Mouse (Mus musculus) cortical plate, adult 2 months (tissue): ENCODE data around the gene Snrnp35. TPM values are rescaled to one million over a fixed set of nuclear protein-coding genes. Genes with fewer than 3 reads are reported as not detected.

ENCODE experiments used
- H3K27ac ChIP-seq: fragments of 200-500 bp; 2 replicates; pipeline ENCODE4 v1.5.1; 2012; ENCODE audit warnings: low read length, control low read depth, inconsistent platforms; ENCODE audit not compliant: insufficient read depth
- H3K4me1 ChIP-seq: fragments of 200-500 bp; 2 replicates; pipeline ENCODE4 v1.6.1; 2011; ENCODE audit warnings: low read length; ENCODE audit not compliant: control insufficient read depth, insufficient read depth
- H3K4me3 ChIP-seq: fragments of 200-500 bp; 2 replicates; pipeline ENCODE4 v1.5.1; 2011; ENCODE audit warnings: mild to moderate bottlenecking, low read length, control low read depth; ENCODE audit not compliant: insufficient read depth
- CTCF ChIP-seq: fragments of 200-500 bp; IDR thresholded peaks from 2 replicates; pipeline ENCODE4 v1.5.1; 2011; ENCODE audit warnings: mild to moderate bottlenecking, control low read depth, low read length; ENCODE audit not compliant: insufficient read depth; ENCODE audit errors: extremely low read depth
- POLR2A ChIP-seq: fragments of 200-500 bp; IDR thresholded peaks from 2 replicates; pipeline ENCODE4 v1.6.1; 2011; ENCODE audit warnings: mild to moderate bottlenecking, low read length, control low read depth; ENCODE audit not compliant: insufficient read depth; ENCODE audit errors: extremely low read depth
- polyA plus RNA-seq: library from polyadenylated mRNA; depleted of rRNA; stranded (reverse); fragments of >200 nt; gene quantifications from 2 replicates; pipeline ENCODE4 v1.2.3, GENCODE M21; 2012

The Snrnp35 gene
- polyA plus RNA-seq, 1 experiment: 11.5 TPM

GRCm38 (mm10) chr5:124482436-124482965 is 433 bp upstream of the Snrnp35 start:
- TF ChIP-seq CTCF (no peak), POLR2A (no peak)
- peak overlapping the region; percentile 67 for H3K4me3 ChIP-seq
- H3K4me1 ChIP-seq: 0 out of 2 replicates have a peak, but pooled peaks cover 2% of the 10 kb centered on the region
- H3K27ac ChIP-seq: peak overlapping the region; percentile 77; the same call in 1 of the 2 replicates

GRCm38 (mm10) chr5:124483655-124484396 is 892 bp downstream of the Snrnp35 start:
- H3K27ac ChIP-seq: peak overlapping the region; percentile 77
- H3K4me1 ChIP-seq: no peaks in the 10 kb centered on the region
- TF ChIP-seq CTCF (no peak), POLR2A (no peak)
- peak overlapping the region; percentile 67 for H3K4me3 ChIP-seq

- H3K4me3 ChIP-seq: no peak overlapping the region
- no peaks in the 10 kb centered on the region for H3K4me1 ChIP-seq
- TF ChIP-seq CTCF: no peak
- no peak overlapping the region for H3K27ac ChIP-seq
Measured at GRCm38 (mm10) chr5:124485654-124486053, 2.7 kb downstream of the Snrnp35 start.

DNA sequence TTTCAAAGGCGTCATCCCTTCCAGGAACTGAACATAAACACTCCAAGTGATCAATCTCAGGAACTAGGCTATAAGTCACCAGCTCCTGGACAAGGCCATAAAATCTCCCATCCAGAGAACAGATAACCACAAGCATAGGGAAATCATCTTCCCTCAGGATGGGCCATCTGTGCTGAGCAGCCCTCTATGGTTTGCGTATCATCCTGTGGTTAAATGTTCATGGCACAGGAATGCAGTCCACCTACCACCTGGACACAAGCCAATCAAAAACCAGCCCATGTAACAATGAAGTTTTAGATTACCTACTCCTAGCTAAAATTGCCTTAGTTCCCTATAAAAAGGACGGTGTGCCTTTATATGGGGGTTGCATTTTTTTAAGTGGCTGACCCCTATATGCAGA is 6.0 kb downstream of the Snrnp35 start:
- Histone ChIP-seq H3K4me3 (no peak overlapping the region), H3K4me1 (no peaks in the 10 kb centered on the region), H3K27ac (no peak overlapping the region)
- TF ChIP-seq CTCF (no peak), POLR2A (no peak)

GRCm38 (mm10) chr5:124491732-124492131 is 8.8 kb downstream of the Snrnp35 start:
- no peak for TF ChIP-seq POLR2A
- TF ChIP-seq CTCF: no peak
- H3K4me1 ChIP-seq: peaks cover 5% of the 10 kb centered on the region
- H3K4me3 ChIP-seq: no peak overlapping the region
- H3K27ac ChIP-seq: no peak overlapping the region

GRCm38 (mm10) chr5:124492618-124493017 is 9.7 kb downstream of the Snrnp35 start:
- TF ChIP-seq POLR2A (no peak), CTCF (no peak)
- no peak overlapping the region for H3K4me3 ChIP-seq
- H3K27ac ChIP-seq: no peak overlapping the region
- peaks cover 5% of the 10 kb centered on the region for H3K4me1 ChIP-seq

DNA sequence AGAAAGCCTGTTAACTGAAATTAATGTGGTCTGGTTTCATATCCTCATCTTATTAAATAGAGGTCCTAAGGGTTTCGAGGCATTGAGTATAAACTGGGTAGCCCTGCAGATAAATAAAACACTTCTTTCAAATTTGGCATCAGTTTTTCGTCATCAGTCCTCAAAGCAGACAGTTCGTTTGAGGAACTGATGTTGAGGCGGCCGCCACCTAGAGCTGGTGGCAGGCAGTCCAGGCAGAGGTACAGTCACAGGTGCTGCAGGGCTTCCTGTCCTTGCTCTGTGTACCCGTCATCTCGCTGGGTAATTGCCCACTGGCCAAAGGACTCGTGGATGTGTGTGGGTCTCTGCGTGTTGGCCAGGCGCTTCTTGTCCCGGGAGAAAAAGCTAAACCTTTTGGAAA is 10.5 kb downstream of the Snrnp35 start:
- Histone ChIP-seq H3K4me1 (peaks cover 5% of the 10 kb centered on the region), H3K4me3 (no peak overlapping the region)
- TF ChIP-seq CTCF (no peak), POLR2A (no peak)

GRCm38 (mm10) chr5:124495547-124495946 is 12.6 kb downstream of the Snrnp35 start:
- no peak overlapping the region for H3K4me3 ChIP-seq
- TF ChIP-seq CTCF (no peak), POLR2A (no peak)
- no peak overlapping the region for H3K27ac ChIP-seq
- peaks cover 5% of the 10 kb centered on the region for H3K4me1 ChIP-seq

More for the DNA sequence above, 10.5 kb downstream of the Snrnp35 start:
- no peak overlapping the region for H3K27ac ChIP-seq

DNA sequence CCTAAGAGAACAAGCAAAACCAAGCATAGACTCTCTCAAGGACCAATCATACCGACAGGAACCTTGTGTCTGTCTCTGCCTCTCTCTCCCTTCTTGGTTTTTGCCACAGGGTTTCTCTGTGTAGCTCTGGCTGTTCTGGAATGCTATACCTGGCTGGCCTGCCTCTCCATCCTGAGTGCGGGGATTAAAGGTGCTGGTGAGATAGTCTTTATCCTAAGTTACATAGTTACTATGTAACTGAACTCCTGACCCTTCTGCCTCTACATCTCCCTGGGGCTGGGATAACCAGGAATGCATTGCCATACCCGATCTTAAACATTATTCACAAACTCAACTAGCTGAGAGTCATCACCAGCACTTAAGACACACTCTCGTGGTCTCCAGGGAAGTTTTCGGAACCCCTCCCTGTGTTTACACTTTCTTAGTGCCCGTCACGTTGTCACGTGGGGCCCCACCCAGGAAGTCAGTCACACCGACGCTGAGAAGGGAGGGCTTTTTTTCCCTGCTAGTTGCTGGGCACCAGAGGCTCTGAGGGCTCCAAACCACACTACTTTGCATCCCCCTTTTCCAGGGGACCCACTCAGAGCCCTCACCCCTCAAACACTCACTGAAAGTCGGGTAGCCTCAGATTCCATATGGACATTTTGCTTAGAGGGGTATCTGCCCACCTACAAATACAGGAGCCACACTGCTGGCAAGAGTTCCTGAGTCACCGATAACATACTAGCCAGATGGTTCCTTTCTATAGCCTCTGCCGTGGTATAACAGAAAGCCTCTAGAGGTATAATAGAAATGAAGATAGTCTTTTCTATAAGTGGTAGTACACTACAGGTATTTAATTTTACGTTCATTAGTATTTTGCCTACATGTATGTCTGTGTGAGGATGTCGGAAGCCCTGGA is 13.9 kb downstream of the Snrnp35 start:
- TF ChIP-seq POLR2A (no peak), CTCF (no peak)
- peaks cover 5% of the 10 kb centered on the region for H3K4me1 ChIP-seq
- H3K4me3 ChIP-seq: no peak overlapping the region
- peak overlapping the region; percentile 30; the same call in 1 of the 2 replicates for H3K27ac ChIP-seq
